Mouse (Mus musculus): ENCODE results near the gene Pou2f2. TPM values are rescaled to one million over a fixed set of nuclear protein-coding genes. Genes with fewer than 3 reads are reported as not detected.
"Not testable (repeated sequence)": the region's sequence is repeated elsewhere in the genome, so short reads cannot be mapped to it uniquely, and the experiment has no call there.

The Pou2f2 gene
- polyA plus RNA-seq, 1 experiment from 2014 or later: 46.7 TPM

DNA sequence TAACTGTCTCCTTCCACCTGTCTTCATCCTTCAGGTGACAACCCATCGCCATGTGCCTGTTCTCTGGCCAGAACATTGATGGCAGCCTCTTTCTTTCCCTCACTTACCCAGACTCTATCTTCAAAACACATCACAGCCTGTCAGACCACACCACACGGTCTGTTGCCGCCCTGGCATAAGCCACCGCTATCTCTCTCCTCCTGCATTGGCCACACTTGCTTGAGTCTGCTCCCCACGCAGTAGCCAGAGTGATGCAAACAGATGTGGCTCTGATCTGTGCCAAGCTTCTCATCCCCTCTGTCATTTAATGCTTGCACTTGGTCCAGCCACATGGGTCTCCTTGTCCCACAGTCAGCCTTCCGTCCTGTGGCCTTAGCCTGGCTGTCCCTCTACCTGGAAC lies 116.2 kb downstream of the Pou2f2 start:
- ATAC-seq (ENCODE audit: low FRiP score, low TSS enrichment) (no peak), DNase-seq (no peak)
- 98% methylated on average over 6 of the region's 6 CpGs for WGBS

DNA sequence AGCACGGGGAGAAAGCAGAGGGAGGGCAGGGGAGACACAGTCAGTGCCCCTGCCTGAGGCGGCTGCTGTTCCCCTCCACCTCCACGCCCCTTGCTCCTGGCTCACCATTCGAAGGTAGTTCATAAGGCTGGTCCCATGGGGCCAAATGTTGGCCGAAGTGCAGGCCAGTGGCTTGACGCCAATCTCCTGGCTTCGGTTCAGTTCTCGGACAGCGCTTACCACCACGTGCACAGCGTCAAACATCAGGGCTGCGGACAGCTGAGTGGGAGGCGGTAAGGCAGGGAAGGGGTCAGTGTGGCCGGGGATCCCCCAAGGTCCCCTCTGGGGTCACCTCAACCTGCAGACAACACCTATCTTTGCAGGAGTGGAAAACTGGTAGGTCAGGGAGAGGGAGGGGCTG lies 120.7 kb downstream of the Pou2f2 start:
- no peak for DNase-seq
- H3K9me3 ChIP-seq (ENCODE audit: control insufficient read depth, low read length): no peaks in the 10 kb centered on the region
- 93% methylated on average over 14 of the region's 14 CpGs for WGBS
- no peak for ATAC-seq (ENCODE audit: low FRiP score, low TSS enrichment)
- no peak overlapping the region for H3K27ac ChIP-seq (replicated peaks; ENCODE audit: low read depth, low read length)
- H3K36me3 ChIP-seq (ENCODE audit: control insufficient read depth, insufficient read depth, low read length): peaks cover 94% of the 10 kb centered on the region
- no peak overlapping the region for H3K9ac ChIP-seq (replicated peaks; ENCODE audit: low read length)
- no peaks in the 10 kb centered on the region for H3K4me1 ChIP-seq (ENCODE audit: control insufficient read depth, insufficient read depth, low read length)
- no peaks in the 10 kb centered on the region for H3K27me3 ChIP-seq (ENCODE audit: control insufficient read depth, insufficient read depth, low read length)
- no peak overlapping the region for H3K4me3 ChIP-seq (replicated peaks; ENCODE audit: low read depth, low read length)
- no peak overlapping the region for H3K4me2 ChIP-seq (ENCODE audit: low read length)

More for the DNA sequence above, 116.2 kb downstream of the Pou2f2 start:
- Histone ChIP-seq H3K9me3 (ENCODE audit: control insufficient read depth, low read length) (no peaks in the 10 kb centered on the region), H3K4me3 (replicated peaks; ENCODE audit: low read depth, low read length) (no peak overlapping the region), H3K4me1 (ENCODE audit: control insufficient read depth, insufficient read depth, low read length) (peaks cover 4% of the 10 kb centered on the region), H3K9ac (replicated peaks; ENCODE audit: low read length) (no peak overlapping the region), H3K36me3 (ENCODE audit: control insufficient read depth, insufficient read depth, low read length) (peaks cover 97% of the 10 kb centered on the region), H3K27ac (replicated peaks; ENCODE audit: low read depth, low read length) (no peak overlapping the region), H3K27me3 (ENCODE audit: control insufficient read depth, insufficient read depth, low read length) (no peaks in the 10 kb centered on the region), H3K4me2 (ENCODE audit: low read length) (no peak overlapping the region)

DNA sequence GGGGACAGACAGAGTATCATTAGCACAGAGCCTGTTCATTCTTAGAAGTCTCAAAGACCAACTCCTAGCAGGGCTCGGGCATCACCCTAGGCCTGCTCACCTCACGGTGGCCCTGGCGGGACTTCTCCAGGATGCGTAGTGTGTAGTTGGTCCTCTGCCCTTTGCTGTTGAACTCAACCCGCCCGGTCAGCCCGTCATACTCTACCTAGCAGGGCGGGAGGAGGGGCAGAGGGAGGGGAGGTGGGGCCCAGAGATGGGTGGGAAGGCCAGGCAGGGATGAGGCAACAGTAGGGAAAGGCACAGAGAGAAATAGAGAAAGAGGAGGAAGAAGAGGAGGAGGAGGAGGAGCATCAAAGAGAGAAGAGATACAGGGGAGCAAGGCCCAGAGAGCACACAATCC lies 121.1 kb downstream of the Pou2f2 start:
- H3K36me3 ChIP-seq (ENCODE audit: control insufficient read depth, insufficient read depth, low read length): peaks cover 92% of the 10 kb centered on the region
- ATAC-seq (ENCODE audit: low FRiP score, low TSS enrichment): no peak
- no peak overlapping the region for H3K9ac ChIP-seq (replicated peaks; ENCODE audit: low read length)
- no peak overlapping the region for H3K4me3 ChIP-seq (replicated peaks; ENCODE audit: low read depth, low read length)
- DNase-seq: no peak
- WGBS: 92% methylated on average over 8 of the region's 8 CpGs
- no peaks in the 10 kb centered on the region for H3K4me1 ChIP-seq (ENCODE audit: control insufficient read depth, insufficient read depth, low read length)
- no peak overlapping the region for H3K4me2 ChIP-seq (ENCODE audit: low read length)
- no peaks in the 10 kb centered on the region for H3K27me3 ChIP-seq (ENCODE audit: control insufficient read depth, insufficient read depth, low read length)
- H3K27ac ChIP-seq (replicated peaks; ENCODE audit: low read depth, low read length): no peak overlapping the region
- no peaks in the 10 kb centered on the region for H3K9me3 ChIP-seq (ENCODE audit: control insufficient read depth, low read length)

DNA sequence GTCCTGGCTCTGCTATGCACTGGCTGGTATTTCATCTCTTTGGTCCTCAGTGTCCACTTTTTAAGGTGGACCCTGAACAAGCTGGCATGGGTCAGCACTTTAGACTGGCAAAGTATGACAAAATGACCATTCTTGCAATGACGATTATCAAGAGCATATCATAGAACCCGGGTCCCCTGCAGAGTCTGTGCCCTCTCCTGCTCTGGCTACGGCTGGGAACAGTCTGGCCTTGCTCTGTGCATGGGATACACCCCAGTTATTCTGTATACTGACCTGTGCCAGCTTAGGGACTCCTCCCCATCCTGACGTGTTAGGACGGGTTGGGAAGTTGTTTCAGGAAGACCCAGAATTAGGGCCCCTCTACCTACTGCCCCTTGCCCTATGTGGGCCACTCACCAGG lies 121.6 kb downstream of the Pou2f2 start:
- no peak for ATAC-seq (ENCODE audit: low FRiP score, low TSS enrichment)
- 94% methylated on average over 5 of the region's 5 CpGs for WGBS
- H3K4me2 ChIP-seq (ENCODE audit: low read length): no peak overlapping the region
- H3K36me3 ChIP-seq (ENCODE audit: control insufficient read depth, insufficient read depth, low read length): peaks cover 92% of the 10 kb centered on the region
- no peak overlapping the region for H3K4me3 ChIP-seq (replicated peaks; ENCODE audit: low read depth, low read length)
- no peak for DNase-seq
- no peaks in the 10 kb centered on the region for H3K4me1 ChIP-seq (ENCODE audit: control insufficient read depth, insufficient read depth, low read length)
- H3K27me3 ChIP-seq (ENCODE audit: control insufficient read depth, insufficient read depth, low read length): no peaks in the 10 kb centered on the region
- no peak overlapping the region for H3K9ac ChIP-seq (replicated peaks; ENCODE audit: low read length)
- H3K27ac ChIP-seq (replicated peaks; ENCODE audit: low read depth, low read length): no peak overlapping the region
- no peaks in the 10 kb centered on the region for H3K9me3 ChIP-seq (ENCODE audit: control insufficient read depth, low read length)

DNA sequence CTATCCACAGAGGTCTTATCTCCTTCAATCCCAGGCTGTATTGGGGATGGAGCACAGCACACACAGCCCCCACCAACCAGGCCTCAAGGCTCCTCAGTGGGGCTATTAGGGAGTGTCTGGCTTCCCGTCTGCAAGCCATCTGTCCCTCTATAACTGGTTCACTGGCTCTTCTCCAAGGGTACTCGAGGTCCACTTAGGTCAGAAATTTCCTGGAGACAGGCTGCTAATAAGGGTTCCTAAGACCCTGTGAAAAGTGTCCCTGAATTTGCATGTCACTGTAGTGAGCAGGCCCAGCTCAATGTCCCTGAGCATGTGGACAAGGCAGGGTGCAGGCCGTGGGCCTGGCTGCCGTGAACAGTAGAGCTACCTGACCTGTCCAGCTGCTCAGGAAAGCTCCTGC lies 122.6 kb downstream of the Pou2f2 start:
- H3K4me2 ChIP-seq (ENCODE audit: low read length): no peak overlapping the region
- H3K9ac ChIP-seq (replicated peaks; ENCODE audit: low read length): no peak overlapping the region
- ATAC-seq (ENCODE audit: low FRiP score, low TSS enrichment) (no peak), DNase-seq (no peak)
- no peaks in the 10 kb centered on the region for H3K9me3 ChIP-seq (ENCODE audit: control insufficient read depth, low read length)
- no peaks in the 10 kb centered on the region for H3K27me3 ChIP-seq (ENCODE audit: control insufficient read depth, insufficient read depth, low read length)
- 92% methylated on average over 4 of the region's 4 CpGs for WGBS
- no peaks in the 10 kb centered on the region for H3K4me1 ChIP-seq (ENCODE audit: control insufficient read depth, insufficient read depth, low read length)
- H3K36me3 ChIP-seq (ENCODE audit: control insufficient read depth, insufficient read depth, low read length): peaks cover 90% of the 10 kb centered on the region
- H3K27ac ChIP-seq (replicated peaks; ENCODE audit: low read depth, low read length): no peak overlapping the region
- H3K4me3 ChIP-seq (replicated peaks; ENCODE audit: low read depth, low read length): no peak overlapping the region

DNA sequence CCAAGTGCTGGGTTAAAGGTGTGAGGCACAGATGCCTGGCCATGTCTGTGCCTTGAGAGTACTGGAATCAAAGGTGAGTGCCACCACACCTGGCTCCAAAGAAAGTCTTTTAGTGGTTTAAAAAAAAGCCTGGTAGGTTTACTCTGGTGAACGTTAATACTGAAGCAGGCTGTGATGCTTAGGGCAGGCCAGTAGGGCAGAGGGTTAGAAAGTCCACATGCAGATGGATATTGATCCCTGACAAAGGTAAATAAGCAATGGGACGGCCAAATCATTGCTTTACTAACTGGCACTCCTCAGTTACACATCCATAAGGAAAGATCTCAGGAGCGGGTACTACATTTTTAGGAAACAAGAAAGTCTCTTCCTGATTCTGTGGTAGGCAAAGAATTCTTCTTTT lies 126.9 kb downstream of the Pou2f2 start:
- H3K4me1 ChIP-seq (ENCODE audit: control insufficient read depth, insufficient read depth, low read length): no peaks in the 10 kb centered on the region
- WGBS: 94% methylated on average over 3 of the region's 3 CpGs
- H3K4me2 ChIP-seq (ENCODE audit: low read length): no peak overlapping the region
- H3K27ac ChIP-seq (replicated peaks; ENCODE audit: low read depth, low read length): no peak overlapping the region
- H3K36me3 ChIP-seq (ENCODE audit: control insufficient read depth, insufficient read depth, low read length): peaks cover 90% of the 10 kb centered on the region
- H3K9me3 ChIP-seq (ENCODE audit: control insufficient read depth, low read length): no peaks in the 10 kb centered on the region
- ATAC-seq (ENCODE audit: low FRiP score, low TSS enrichment) (no peak), DNase-seq (no peak)
- no peak overlapping the region for H3K9ac ChIP-seq (replicated peaks; ENCODE audit: low read length)
- H3K4me3 ChIP-seq (replicated peaks; ENCODE audit: low read depth, low read length): no peak overlapping the region
- H3K27me3 ChIP-seq (ENCODE audit: control insufficient read depth, insufficient read depth, low read length): no peaks in the 10 kb centered on the region

DNA sequence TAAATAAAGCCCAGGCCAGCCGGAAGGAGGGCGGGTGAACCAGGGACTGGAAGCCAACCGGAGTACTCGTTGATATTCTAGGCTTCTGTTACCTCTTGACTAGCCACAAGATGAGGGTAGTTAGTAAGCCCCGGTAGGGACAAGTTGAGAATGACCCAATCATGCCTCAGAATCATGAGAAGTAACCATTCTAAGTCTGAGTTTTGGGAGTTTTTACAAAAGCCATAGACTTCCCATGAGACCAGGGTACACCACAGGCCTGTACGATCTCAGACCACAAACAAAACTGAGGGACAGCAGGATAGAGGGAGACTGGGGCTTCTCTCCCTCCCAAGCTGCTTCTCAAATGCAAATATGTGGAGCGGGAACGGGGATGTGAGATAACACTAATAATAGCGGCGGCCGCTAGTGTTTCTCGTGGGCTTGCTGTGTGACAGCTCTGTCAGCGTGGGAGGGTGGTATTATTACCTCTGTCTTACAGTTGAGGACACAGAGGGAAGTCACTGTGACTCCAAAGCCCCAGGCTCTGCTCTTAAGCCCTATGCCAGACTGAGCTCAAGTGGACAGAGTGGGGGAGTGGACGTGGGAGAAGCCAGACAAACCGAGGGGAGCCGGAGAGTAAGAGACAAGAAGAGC lies 130.1 kb downstream of the Pou2f2 start:
- no peak overlapping the region for H3K27ac ChIP-seq (replicated peaks; ENCODE audit: low read depth, low read length)
- H3K9ac ChIP-seq (replicated peaks; ENCODE audit: low read length): no peak overlapping the region
- no peak overlapping the region for H3K4me2 ChIP-seq (ENCODE audit: low read length)
- H3K36me3 ChIP-seq (ENCODE audit: control insufficient read depth, insufficient read depth, low read length): peaks cover 90% of the 10 kb centered on the region
- no peak overlapping the region for H3K4me3 ChIP-seq (replicated peaks; ENCODE audit: low read depth, low read length)
- no peaks in the 10 kb centered on the region for H3K4me1 ChIP-seq (ENCODE audit: control insufficient read depth, insufficient read depth, low read length)
- H3K9me3 ChIP-seq (ENCODE audit: control insufficient read depth, low read length): no peaks in the 10 kb centered on the region
- DNase-seq: no peak
- 77% methylated on average over 16 of the region's 16 CpGs for whole genome bisulfite sequencing
- ATAC-seq (ENCODE audit: low FRiP score, low TSS enrichment): no peak
- H3K27me3 ChIP-seq (ENCODE audit: control insufficient read depth, insufficient read depth, low read length): no peaks in the 10 kb centered on the region

DNA sequence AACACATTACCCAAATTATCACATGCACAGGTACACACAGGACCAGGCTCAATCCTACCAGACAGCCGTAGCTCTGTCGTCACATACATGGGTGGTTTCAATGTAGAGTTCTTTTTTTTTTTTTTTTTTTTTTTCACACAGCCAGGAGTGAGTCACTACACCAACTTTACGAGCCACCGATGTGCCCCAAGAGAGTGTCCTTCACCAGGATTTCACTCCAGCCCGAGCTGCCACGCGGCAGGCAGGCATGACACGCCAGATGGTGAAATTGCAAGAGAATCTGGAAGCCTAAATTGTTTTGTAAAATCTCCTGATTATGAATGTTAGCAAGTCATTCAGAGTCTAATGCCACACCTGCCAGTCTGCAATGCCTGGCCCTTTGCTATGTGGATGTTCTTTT lies 132.2 kb downstream of the Pou2f2 start:
- DNase-seq: no peak
- no peak overlapping the region for H3K27ac ChIP-seq (replicated peaks; ENCODE audit: low read depth, low read length)

DNA sequence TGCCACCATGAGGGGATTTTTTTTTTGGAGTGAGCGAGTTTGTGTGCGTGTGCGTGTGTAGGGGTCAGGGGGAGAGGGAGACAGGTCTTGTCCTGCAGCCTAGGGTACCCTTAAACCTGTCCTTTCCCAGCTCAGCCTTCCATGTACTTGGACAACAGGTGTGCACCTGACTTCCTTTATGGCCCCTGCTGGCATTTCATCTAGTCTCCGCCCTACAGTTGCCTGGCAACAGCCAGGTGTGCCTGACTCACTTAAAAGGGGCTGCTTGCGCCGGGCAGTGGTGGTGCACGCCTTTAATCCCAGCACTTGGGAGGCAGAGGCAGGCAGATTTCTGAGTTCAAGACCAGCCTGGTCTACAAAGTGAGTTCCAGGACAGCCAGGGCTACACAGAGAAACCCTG lies 134.9 kb downstream of the Pou2f2 start:
- not testable (repeated sequence) for H3K4me1 ChIP-seq (ENCODE audit: control insufficient read depth, insufficient read depth, low read length); ATAC-seq (ENCODE audit: low FRiP score, low TSS enrichment); H3K9me3 ChIP-seq (ENCODE audit: control insufficient read depth, low read length); H3K27me3 ChIP-seq (ENCODE audit: control insufficient read depth, insufficient read depth, low read length); DNase-seq; H3K9ac ChIP-seq (replicated peaks; ENCODE audit: low read length); H3K4me3 ChIP-seq (replicated peaks; ENCODE audit: low read depth, low read length); H3K27ac ChIP-seq (replicated peaks; ENCODE audit: low read depth, low read length); H3K4me2 ChIP-seq (ENCODE audit: low read length)
- peaks cover 97% of the 10 kb centered on the region for H3K36me3 ChIP-seq (ENCODE audit: control insufficient read depth, insufficient read depth, low read length)
- WGBS: 98% methylated on average over 7 of the region's 7 CpGs

More for the DNA sequence above, 132.2 kb downstream of the Pou2f2 start:
- no peak overlapping the region for H3K4me3 ChIP-seq (replicated peaks; ENCODE audit: low read depth, low read length)
- H3K27me3 ChIP-seq (ENCODE audit: control insufficient read depth, insufficient read depth, low read length): no peaks in the 10 kb centered on the region
- 89% methylated on average over 8 of the region's 8 CpGs for WGBS
- H3K4me2 ChIP-seq (ENCODE audit: low read length): no peak overlapping the region
- H3K9me3 ChIP-seq (ENCODE audit: control insufficient read depth, low read length): no peaks in the 10 kb centered on the region
- H3K36me3 ChIP-seq (ENCODE audit: control insufficient read depth, insufficient read depth, low read length): peaks cover 96% of the 10 kb centered on the region
- H3K9ac ChIP-seq (replicated peaks; ENCODE audit: low read length): no peak overlapping the region
- no peaks in the 10 kb centered on the region for H3K4me1 ChIP-seq (ENCODE audit: control insufficient read depth, insufficient read depth, low read length)
- ATAC-seq (ENCODE audit: low FRiP score, low TSS enrichment): no peak
